ENCODE assay signal across 8 mouse cellular contexts in the genomic region with DNA sequence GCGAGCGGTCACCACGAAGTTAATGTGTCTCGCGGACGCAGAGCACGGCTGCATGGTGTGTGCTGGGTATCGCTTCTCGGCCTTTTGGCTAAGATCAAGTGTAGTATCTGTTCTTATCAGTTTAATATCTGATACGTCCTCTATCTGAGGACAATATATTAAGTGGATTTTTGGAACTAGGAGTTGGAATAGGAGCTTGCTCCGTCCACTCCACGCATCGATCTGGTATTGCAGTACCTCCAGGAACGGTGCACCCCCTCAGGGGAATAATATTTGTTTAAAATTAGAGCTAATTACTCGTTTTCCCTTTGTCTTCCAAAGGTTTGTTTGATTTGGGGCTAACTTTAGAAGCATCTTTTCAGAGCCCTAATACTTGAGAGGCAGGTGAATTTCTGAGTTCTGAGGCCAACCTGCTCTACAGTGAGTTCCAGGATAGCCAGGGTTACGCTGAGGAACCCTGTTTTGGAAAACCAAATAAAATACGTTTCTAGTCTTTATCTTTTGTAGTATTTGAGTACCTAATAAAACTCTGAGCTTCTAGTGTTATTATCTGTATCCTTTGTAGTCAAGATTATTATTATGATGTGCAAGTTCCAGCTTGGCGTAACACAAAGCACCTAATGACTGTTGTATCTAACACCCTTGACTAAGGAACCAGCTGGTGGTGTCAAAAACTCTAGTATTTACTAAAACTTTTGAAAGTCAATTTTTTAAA. TPM values are rescaled to one million over a fixed set of nuclear protein-coding genes. Genes with fewer than 3 reads are reported as not detected.
DNase-seq lines count a peak whose midpoint lies in the region; ATAC-seq and TF ChIP-seq lines count a peak whose summit lies in the region.

No protein-coding gene starts in this region.

- DNase-seq in heart, adult 2 months: no peak
- no peak for DNase-seq in heart, postnatal 25 days (ENCODE audit: low spot score)
- DNase-seq in 416B (ENCODE audit: low read depth) (peak; percentile 97), adipocyte (ENCODE audit: low spot score) (peak; percentile 51)
- peak; percentile 90 for DNase-seq in kidney, postnatal 0 days (ENCODE audit: low spot score)
- peak; percentile 74 for DNase-seq in midbrain, embryonic 10.5 days (ENCODE audit: low spot score)

- H3K9me3 ChIP-seq in forebrain, embryonic 15.5 days: no peaks in the 10 kb centered on the region
- no peaks in the 10 kb centered on the region for H3K9me3 ChIP-seq in kidney, postnatal 0 days (replicated peaks; ENCODE audit: low read length)
- no peaks in the 10 kb centered on the region for H3K9me3 ChIP-seq in midbrain, embryonic 10.5 days (replicated peaks)

- WGBS in heart, adult 2 months: 9% methylated on average over 11 of the region's 18 CpGs
- under 1% methylated on average over 11 of the region's 18 CpGs for WGBS in forebrain, embryonic 15.5 days
- WGBS in kidney, postnatal 0 days: 2% methylated on average over 9 of the region's 18 CpGs
- 1% methylated on average over 11 of the region's 18 CpGs for WGBS in midbrain, embryonic 10.5 days

- H3K9ac ChIP-seq in heart, adult 2 months (ENCODE audit: low read depth, low read length): peak overlapping the region; percentile 49
- 0 out of 2 replicates have a peak overlapping the region, but pooled peaks have one; percentile 13 for H3K9ac ChIP-seq in forebrain, embryonic 15.5 days (replicated peaks)
- H3K9ac ChIP-seq in kidney, postnatal 0 days (ENCODE audit: low read depth, low read length): no peak overlapping the region; the same call in 1 of the 2 replicates

- peaks cover 3% of the 10 kb centered on the region for H3K4me1 ChIP-seq in heart, adult 2 months (ENCODE audit: control insufficient read depth, insufficient read depth, low read length)
- peaks cover 8% of the 10 kb centered on the region for H3K4me1 ChIP-seq in forebrain, embryonic 15.5 days
- no peaks in the 10 kb centered on the region for H3K4me1 ChIP-seq in kidney, postnatal 0 days (replicated peaks; ENCODE audit: insufficient read depth, low read length)
- H3K4me1 ChIP-seq in midbrain, embryonic 10.5 days: peaks cover 10% of the 10 kb centered on the region

- H3K27me3 ChIP-seq in heart, adult 2 months (ENCODE audit: control insufficient read depth, insufficient read depth, low read length): no peaks in the 10 kb centered on the region; the same call in 1 of the 2 replicates
- peaks cover 8% of the 10 kb centered on the region; the same call in 1 of the 2 replicates for H3K27me3 ChIP-seq in forebrain, embryonic 15.5 days
- no peaks in the 10 kb centered on the region for H3K27me3 ChIP-seq in kidney, postnatal 0 days (ENCODE audit: insufficient read depth, low read length)
- H3K27me3 ChIP-seq in midbrain, embryonic 10.5 days (ENCODE audit: low read depth, poor library complexity, severe bottlenecking): peaks cover 28% of the 10 kb centered on the region

- H3K79me2 ChIP-seq in heart, adult 2 months (replicated peaks; ENCODE audit: control insufficient read depth, insufficient read depth, low read length): no peaks in the 10 kb centered on the region

- intact Hi-C loops in heart, adult 2 months (cut with DNase I): no loop called here
- intact Hi-C loops in heart, postnatal 25 days (cut with DNase I): no loop called here

- H3K27ac ChIP-seq in heart, adult 2 months: no peak overlapping the region; the same call in 1 of the 2 replicates
- H3K27ac ChIP-seq in forebrain, embryonic 15.5 days (replicated peaks): peak overlapping the region; percentile 60
- H3K27ac ChIP-seq in kidney, postnatal 0 days: no peak overlapping the region
- peak overlapping the region; percentile 87; the same call in 1 of the 2 replicates for H3K27ac ChIP-seq in midbrain, embryonic 10.5 days (replicated peaks)

- TF ChIP-seq POLR2A in heart, adult 2 months (IDR thresholded peaks at IDR 0.05; ENCODE audit: insufficient read depth, low read depth, low read length): peak; percentile 55

- ATAC-seq in forebrain, embryonic 15.5 days (replicated peaks): peak; percentile 88
- peak; percentile 85 for ATAC-seq in kidney, postnatal 0 days (replicated peaks; ENCODE audit: low FRiP score, low read depth)
- ATAC-seq in monocyte, adult 5-6 weeks (replicated peaks; ENCODE audit: insufficient number of reproducible peaks, low FRiP score, low TSS enrichment, poor library complexity, severe bottlenecking): no peak

- 0 out of 2 replicates have a peak overlapping the region, but pooled peaks have one; percentile 6 for H3K4me3 ChIP-seq in heart, adult 2 months
- peak overlapping the region; percentile 50 for H3K4me3 ChIP-seq in forebrain, embryonic 15.5 days
- H3K4me3 ChIP-seq in kidney, postnatal 0 days (replicated peaks; ENCODE audit: low read depth, low read length): peak overlapping the region; percentile 42
- H3K4me3 ChIP-seq in midbrain, embryonic 10.5 days: peak overlapping the region; percentile 11; the same call in 1 of the 2 replicates

- no peak for TF ChIP-seq CTCF in heart, adult 2 months (IDR thresholded peaks at IDR 0.05)
- no peak for TF ChIP-seq CTCF in kidney, postnatal 0 days (IDR thresholded peaks at IDR 0.05; ENCODE audit: low read depth)

- no peak for TF ChIP-seq EP300 in heart, adult 2 months (IDR thresholded peaks at IDR 0.05; ENCODE audit: insufficient read depth, low read depth, low read length)

- H3K36me3 ChIP-seq in heart, adult 2 months (ENCODE audit: control insufficient read depth, insufficient read depth, low read length): no peaks in the 10 kb centered on the region
- H3K36me3 ChIP-seq in forebrain, embryonic 15.5 days: no peaks in the 10 kb centered on the region
- no peaks in the 10 kb centered on the region for H3K36me3 ChIP-seq in kidney, postnatal 0 days (ENCODE audit: insufficient read depth, low read length)
- no peaks in the 10 kb centered on the region for H3K36me3 ChIP-seq in midbrain, embryonic 10.5 days

- H3K4me2 ChIP-seq in forebrain, embryonic 15.5 days (replicated peaks): peak overlapping the region; percentile 67
- H3K4me2 ChIP-seq in kidney, postnatal 0 days (ENCODE audit: low read length): peak overlapping the region; percentile 73

RNA-seq across cellular contexts. Expression of a gene that starts 14.2 kb away (rescaled TPM):
- 10 to 100 TPM; 31.1 to 34.8 TPM for total RNA-seq in heart, adult 2 months (2021)
- polyA plus RNA-seq in heart, adult 2 months (2012; rRNA removed): 14.9 and 18.3 TPM in 2 replicates
- total RNA-seq in heart, postnatal 25 days (2021): 10 to 100 TPM; 25.0 to 30.7 TPM
- 0.94 and 1.4 TPM in 2 replicates for polyA plus RNA-seq in forebrain, embryonic 15.5 days (2015; fragmentation: Nextera tagmentation; extraction: Ambion mirVana)
- 6.0 and 6.2 TPM in 2 replicates for polyA plus RNA-seq in kidney, postnatal 0 days (2015; fragmentation: Nextera tagmentation; extraction: Ambion mirVana)
- 5.0 and 7.6 TPM in 2 replicates for polyA plus RNA-seq in midbrain, embryonic 10.5 days (2016; fragmentation: Nextera tagmentation; extraction: Ambion mirVana)
- total RNA-seq in monocyte, adult 5-6 weeks (2017): 0.53 to 0.78 TPM (median 0.57 TPM) in 3 replicates

RNA-seq across cellular contexts. Expression of a gene that starts 57.8 kb away (rescaled TPM):
- 10 to 100 TPM in 1 of 2 experiments, 1 to 10 TPM in 1; 8.7 to 10.0 TPM for total RNA-seq in heart, adult 2 months (2021)
- polyA plus RNA-seq in heart, adult 2 months (2012; rRNA removed): 10.9 and 13.5 TPM in 2 replicates
- total RNA-seq in heart, postnatal 25 days (2021): 10 to 100 TPM; 11.1 to 11.2 TPM
- polyA plus RNA-seq in forebrain, embryonic 15.5 days (2015; fragmentation: Nextera tagmentation; extraction: Ambion mirVana): 9.1 and 12.8 TPM in 2 replicates
- polyA plus RNA-seq in kidney, postnatal 0 days (2015; fragmentation: Nextera tagmentation; extraction: Ambion mirVana): 82.0 and 87.8 TPM in 2 replicates
- 17.8 and 18.2 TPM in 2 replicates for polyA plus RNA-seq in midbrain, embryonic 10.5 days (2016; fragmentation: Nextera tagmentation; extraction: Ambion mirVana)
- 0.58 to 1.9 TPM in 2 of 3 replicates, not detected in the other for total RNA-seq in monocyte, adult 5-6 weeks (2017)

RNA-seq across cellular contexts. Expression of a gene that starts 57.8 kb away (rescaled TPM):
- total RNA-seq in heart, adult 2 months (2021): under 1 TPM in 1 of 2 experiments, not detected in 1; 0.16 TPM
- polyA plus RNA-seq in heart, adult 2 months (2012; rRNA removed): 0.04 and 0.06 TPM in 2 replicates
- total RNA-seq in heart, postnatal 25 days (2021): not detected
- 32.8 and 34.0 TPM in 2 replicates for polyA plus RNA-seq in forebrain, embryonic 15.5 days (2015; fragmentation: Nextera tagmentation; extraction: Ambion mirVana)
- polyA plus RNA-seq in kidney, postnatal 0 days (2015; fragmentation: Nextera tagmentation; extraction: Ambion mirVana): 4.1 and 4.8 TPM in 2 replicates
- polyA plus RNA-seq in midbrain, embryonic 10.5 days (2016; fragmentation: Nextera tagmentation; extraction: Ambion mirVana): 5.6 and 12.2 TPM in 2 replicates
- not detected in 3 replicates for total RNA-seq in monocyte, adult 5-6 weeks (2017)

Comparison
In these comparisons a context has a peak if more than half of its experiments do, and no peak if none do; other contexts are left out.
1. DNase-seq: peak in 416B (single experiment), adipocyte (single experiment), kidney, postnatal 0 days (single experiment) and midbrain, embryonic 10.5 days (single experiment); none in heart, adult 2 months (0 of 2) and heart, postnatal 25 days (single experiment).
2. H3K27ac ChIP-seq: peak in forebrain, embryonic 15.5 days (single experiment) and midbrain, embryonic 10.5 days (single experiment); none in heart, adult 2 months (single experiment) and kidney, postnatal 0 days (single experiment).
3. Peak in every context shown above with its lines, with median percentiles within 50 percentile points of each other: H3K4me3 ChIP-seq.